Mouse (Mus musculus): Measurements from ENCODE around the gene Pax9. TPM values are rescaled to one million over a fixed set of nuclear protein-coding genes. Genes with fewer than 3 reads are reported as not detected.
A peak's percentile ranks its signal among the peaks of the same experiment; 100 is the strongest.

Pax9 gene
- polyA plus RNA-seq, 1 experiment: not detected

GRCm38 (mm10) chr12:56689331-56689730 lies 2.2 kb upstream of the Pax9 start:
- H3K27ac ChIP-seq (ENCODE audit: insufficient read depth, low read depth, low read length): no peak overlapping the region
- no peak for TF ChIP-seq POLR2A (IDR thresholded peaks at IDR 0.05; ENCODE audit: borderline replicate concordance, low read depth, low read length)
- no peak for TF ChIP-seq CTCF (IDR thresholded peaks at IDR 0.05; ENCODE audit: low read depth, low read length)

DNA sequence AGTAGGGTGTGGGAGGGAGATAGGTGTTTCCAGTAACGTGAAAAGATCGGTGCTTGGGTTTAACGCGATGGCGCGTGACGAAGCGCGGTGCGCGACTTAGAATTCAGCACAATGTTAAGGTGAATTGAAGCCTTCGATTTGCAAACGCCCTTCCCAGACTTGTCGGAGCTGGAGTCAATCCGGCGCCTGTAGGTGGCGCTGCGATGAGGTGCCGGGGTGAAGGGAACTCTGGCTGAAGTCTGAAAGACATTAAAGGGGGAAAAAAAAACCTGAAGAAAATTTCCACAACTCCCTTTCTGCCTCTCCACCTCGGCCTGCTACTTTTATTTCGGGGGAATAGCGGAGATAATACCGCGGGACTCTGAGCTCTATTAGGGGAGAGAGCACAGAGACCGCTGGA lies 1.8 kb upstream of the Pax9 start:
- no peaks in the 10 kb centered on the region for H3K4me1 ChIP-seq (ENCODE audit: control insufficient read depth, insufficient read depth, low read length)
- no peak for TF ChIP-seq CTCF (IDR thresholded peaks at IDR 0.05; ENCODE audit: low read depth, low read length)
- no peak for TF ChIP-seq POLR2A (IDR thresholded peaks at IDR 0.05; ENCODE audit: borderline replicate concordance, low read depth, low read length)
- H3K4me3 ChIP-seq (ENCODE audit: insufficient read depth, low read length): no peak overlapping the region
- H3K27ac ChIP-seq (ENCODE audit: insufficient read depth, low read depth, low read length): no peak overlapping the region

More at GRCm38 (mm10) chr12:56689331-56689730, 2.2 kb upstream of the Pax9 start:
- Histone ChIP-seq H3K4me1 (ENCODE audit: control insufficient read depth, insufficient read depth, low read length) (no peaks in the 10 kb centered on the region), H3K4me3 (ENCODE audit: insufficient read depth, low read length) (no peak overlapping the region)

DNA sequence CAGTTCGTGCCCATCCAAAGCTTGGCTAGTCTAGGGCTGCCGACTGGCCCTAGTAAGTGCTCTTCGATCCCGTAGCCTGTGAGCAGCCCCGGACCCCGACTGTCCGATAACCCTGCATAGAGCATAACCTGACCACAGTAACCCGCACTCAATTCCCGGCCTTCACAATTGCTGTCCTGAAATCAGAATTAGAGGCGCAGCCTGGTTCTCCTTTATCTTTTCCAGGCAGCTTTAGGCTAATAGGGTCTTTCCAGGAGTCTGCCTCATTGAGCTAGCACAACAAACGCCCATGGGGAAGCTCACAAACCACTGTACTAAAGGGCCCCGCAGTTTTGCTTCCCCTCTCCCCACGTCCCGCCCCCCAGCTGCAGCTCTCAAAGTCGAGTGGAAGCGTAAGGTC lies 1.2 kb upstream of the Pax9 start:
- TF ChIP-seq CTCF (IDR thresholded peaks at IDR 0.05; ENCODE audit: low read depth, low read length): no peak
- TF ChIP-seq POLR2A (IDR thresholded peaks at IDR 0.05; ENCODE audit: borderline replicate concordance, low read depth, low read length): no peak
- no peak overlapping the region for H3K27ac ChIP-seq (ENCODE audit: insufficient read depth, low read depth, low read length)
- H3K4me1 ChIP-seq (ENCODE audit: control insufficient read depth, insufficient read depth, low read length): no peaks in the 10 kb centered on the region
- H3K4me3 ChIP-seq (ENCODE audit: insufficient read depth, low read length): no peak overlapping the region

DNA sequence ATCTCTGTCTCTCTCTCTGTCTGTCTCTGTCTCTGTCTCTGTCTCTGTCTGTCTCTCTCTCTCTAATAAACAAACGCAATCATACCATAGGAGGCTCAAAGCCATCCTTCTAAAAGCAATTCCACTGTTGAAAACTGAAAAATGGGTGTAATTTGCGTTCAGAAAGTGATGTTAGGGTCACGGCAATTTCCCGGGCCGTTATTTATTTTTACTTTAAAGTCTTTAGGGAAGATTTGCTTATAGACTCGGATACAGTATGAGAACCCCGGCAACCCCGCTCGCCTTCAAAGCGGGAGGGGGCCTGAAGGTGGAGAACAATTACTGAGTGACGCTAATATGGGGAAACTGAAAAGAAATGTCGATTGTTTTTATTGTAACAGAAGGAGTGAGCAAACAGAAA lies 566 bp upstream of the Pax9 start:
- Histone ChIP-seq H3K4me3 (ENCODE audit: insufficient read depth, low read length) (no peak overlapping the region), H3K4me1 (ENCODE audit: control insufficient read depth, insufficient read depth, low read length) (0 out of 2 replicates have a peak, but pooled peaks cover 2% of the 10 kb centered on the region), H3K27ac (ENCODE audit: insufficient read depth, low read depth, low read length) (no peak overlapping the region)
- TF ChIP-seq CTCF (IDR thresholded peaks at IDR 0.05; ENCODE audit: low read depth, low read length) (no peak), POLR2A (IDR thresholded peaks at IDR 0.05; ENCODE audit: borderline replicate concordance, low read depth, low read length) (no peak)

GRCm38 (mm10) chr12:56692536-56692935 lies 969 bp downstream of the Pax9 start:
- Histone ChIP-seq H3K4me3 (ENCODE audit: insufficient read depth, low read length) (no peak overlapping the region), H3K27ac (ENCODE audit: insufficient read depth, low read depth, low read length) (no peak overlapping the region), H3K4me1 (ENCODE audit: control insufficient read depth, insufficient read depth, low read length) (0 out of 2 replicates have a peak, but pooled peaks cover 2% of the 10 kb centered on the region)
- no peak for TF ChIP-seq POLR2A (IDR thresholded peaks at IDR 0.05; ENCODE audit: borderline replicate concordance, low read depth, low read length)
- no peak for TF ChIP-seq CTCF (IDR thresholded peaks at IDR 0.05; ENCODE audit: low read depth, low read length)

GRCm38 (mm10) chr12:56693411-56694098 lies 2.0 kb downstream of the Pax9 start:
- Histone ChIP-seq H3K4me1 (ENCODE audit: control insufficient read depth, insufficient read depth, low read length) (0 out of 2 replicates have a peak, but pooled peaks cover 2% of the 10 kb centered on the region), H3K27ac (ENCODE audit: insufficient read depth, low read depth, low read length) (no peak overlapping the region)

DNA sequence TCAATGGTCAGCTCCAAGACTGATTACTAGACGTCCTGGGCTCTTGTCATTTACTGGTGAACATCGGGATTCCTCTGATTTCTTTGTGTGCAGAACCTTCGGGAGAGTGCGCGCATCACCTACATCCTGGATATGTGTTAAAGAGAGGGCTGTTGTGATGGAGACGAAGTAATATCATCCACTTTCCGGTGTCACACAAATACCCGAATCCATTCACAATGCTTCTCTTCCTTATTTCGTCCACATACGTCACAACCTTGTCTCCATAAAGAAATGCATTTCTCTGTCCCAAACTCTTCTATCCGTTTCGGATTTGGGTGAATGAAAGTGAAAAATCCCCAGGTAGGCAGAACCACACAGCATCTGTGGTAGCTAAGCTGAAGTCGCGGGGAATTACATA lies 2.8 kb downstream of the Pax9 start:
- Histone ChIP-seq H3K27ac (ENCODE audit: insufficient read depth, low read depth, low read length) (no peak overlapping the region), H3K4me3 (ENCODE audit: insufficient read depth, low read length) (no peak overlapping the region), H3K4me1 (ENCODE audit: control insufficient read depth, insufficient read depth, low read length) (0 out of 2 replicates have a peak, but pooled peaks cover 2% of the 10 kb centered on the region)
- TF ChIP-seq CTCF (IDR thresholded peaks at IDR 0.05; ENCODE audit: low read depth, low read length): no peak
- TF ChIP-seq POLR2A (IDR thresholded peaks at IDR 0.05; ENCODE audit: borderline replicate concordance, low read depth, low read length): no peak

More at GRCm38 (mm10) chr12:56693411-56694098, 2.0 kb downstream of the Pax9 start:
- no peak overlapping the region for H3K4me3 ChIP-seq (ENCODE audit: insufficient read depth, low read length)
- TF ChIP-seq CTCF (IDR thresholded peaks at IDR 0.05; ENCODE audit: low read depth, low read length) (no peak), POLR2A (IDR thresholded peaks at IDR 0.05; ENCODE audit: borderline replicate concordance, low read depth, low read length) (no peak)

- Histone ChIP-seq H3K27ac (ENCODE audit: insufficient read depth, low read depth, low read length) (no peak overlapping the region), H3K4me3 (ENCODE audit: insufficient read depth, low read length) (no peak overlapping the region), H3K4me1 (ENCODE audit: control insufficient read depth, insufficient read depth, low read length) (0 out of 2 replicates have a peak, but pooled peaks cover 2% of the 10 kb centered on the region)
- TF ChIP-seq POLR2A (IDR thresholded peaks at IDR 0.05; ENCODE audit: borderline replicate concordance, low read depth, low read length): no peak
Measured at GRCm38 (mm10) chr12:56694936-56695335, 3.4 kb downstream of the Pax9 start.

DNA sequence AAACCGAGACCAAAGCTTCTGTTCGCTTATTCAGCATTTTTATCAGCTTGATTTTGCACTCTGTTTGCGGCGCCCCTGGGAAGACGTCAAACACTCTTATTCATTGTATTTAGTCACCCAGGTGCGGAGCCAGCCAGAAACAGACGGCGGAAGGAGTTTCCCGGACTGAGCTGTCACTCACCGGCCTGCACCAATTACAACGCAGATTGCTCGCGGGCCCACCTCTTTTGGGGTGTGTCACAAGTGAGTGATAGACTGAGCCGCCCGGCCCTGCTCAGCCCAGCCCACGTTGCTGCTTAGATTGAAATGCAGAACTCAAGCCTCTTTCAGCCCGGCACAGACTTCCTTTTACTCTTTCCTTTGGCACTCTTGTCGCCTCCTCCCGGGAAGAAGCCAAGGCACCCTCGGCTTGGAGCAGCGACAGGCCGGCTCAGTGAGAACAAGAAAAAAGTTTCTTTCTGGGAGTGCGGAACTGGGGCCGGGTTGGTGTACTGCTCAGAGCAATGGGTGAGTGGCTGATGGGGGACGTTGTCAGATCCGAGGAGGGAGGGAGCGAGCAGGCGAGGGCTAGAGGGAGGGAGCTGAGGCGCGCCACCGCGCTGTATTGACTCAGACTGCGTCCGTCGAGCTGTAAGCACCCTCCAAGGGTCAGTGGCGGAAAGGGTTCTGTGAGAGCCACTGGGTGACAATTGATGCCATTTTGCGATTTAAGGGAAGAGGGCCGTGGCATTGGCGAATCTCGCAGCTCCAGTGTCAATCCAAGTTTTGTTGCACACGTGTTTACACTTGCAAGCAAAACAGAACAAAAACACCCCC lies 4.0 kb downstream of the Pax9 start:
- H3K4me1 ChIP-seq (ENCODE audit: control insufficient read depth, insufficient read depth, low read length): 0 out of 2 replicates have a peak, but pooled peaks cover 2% of the 10 kb centered on the region
- peak overlapping the region; percentile 26 for H3K4me3 ChIP-seq (ENCODE audit: insufficient read depth, low read length)
- H3K27ac ChIP-seq (ENCODE audit: insufficient read depth, low read depth, low read length): no peak overlapping the region
- no peak for TF ChIP-seq POLR2A (IDR thresholded peaks at IDR 0.05; ENCODE audit: borderline replicate concordance, low read depth, low read length)
- TF ChIP-seq CTCF (IDR thresholded peaks at IDR 0.05; ENCODE audit: low read depth, low read length): no peak

Data from bone marrow macrophage, adult 2 months (primary cell).